Comparison of ENCODE assay signal across 15 mouse cellular contexts in the genomic region with DNA sequence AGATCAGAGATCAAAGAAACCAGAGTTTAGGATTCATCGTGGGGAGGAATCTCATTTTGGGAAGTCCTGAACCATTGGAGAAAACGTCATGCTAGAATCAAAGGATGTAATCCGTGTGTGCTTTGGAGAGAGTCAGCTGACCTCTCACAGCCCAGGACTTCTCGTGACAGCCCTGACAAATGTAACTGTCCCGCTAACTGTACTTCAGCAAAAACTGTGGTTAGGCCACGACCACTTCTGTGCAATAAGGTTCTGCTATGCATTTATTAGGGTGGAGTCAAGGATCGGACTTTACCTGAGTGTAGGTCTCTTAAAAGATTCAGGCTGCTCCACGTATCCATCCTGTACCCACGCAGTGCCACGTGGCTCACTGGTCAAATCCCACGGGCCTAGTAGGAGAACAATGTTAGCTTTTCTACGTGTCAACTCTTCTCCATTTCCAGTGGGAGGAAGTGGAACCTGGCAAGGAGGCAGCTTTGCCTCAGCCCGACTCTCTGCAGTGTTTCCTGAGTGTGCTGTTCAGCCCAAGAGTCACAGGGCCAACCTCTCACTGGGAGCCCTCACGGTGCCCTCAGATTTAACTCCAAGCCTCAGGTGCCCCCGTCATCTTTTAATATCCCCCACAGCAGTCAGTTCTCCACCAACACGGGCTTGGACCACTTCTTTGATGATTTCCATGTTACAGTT.
A peak's percentile ranks its signal among the peaks of the same experiment; 100 is the strongest.
DNase-seq lines count a peak whose midpoint lies in the region; ATAC-seq lines count a peak whose summit lies in the region.
"Had no signal": no experiment of that assay in that cellular context is flagged by ENCODE, and none has a peak within 500 bp of the region (broad histone marks: within the 10 kb centered on the region; RNA-seq: fewer than 3 reads in every experiment).

No protein-coding gene starts in this region.

- ATAC-seq in activated CD4-positive, CD25-positive, alpha-beta regulatory T cell, adult 4 months: peak; percentile 53
- ATAC-seq in inflammation-experienced regulatory T-cells, adult 6 months: peak; percentile 38
- ATAC-seq: forebrain, embryonic 14.5 days had no signal

- peak; percentile 46 for DNase-seq in CD4-positive, CD25-positive, alpha-beta regulatory T cell, adult 2 months (ENCODE audit: low read depth, low spot score)
- peak; percentile 21 for DNase-seq in naive thymus-derived CD4-positive, alpha-beta T cell, adult 2 months (ENCODE audit: low read depth)
- DNase-seq in heart, adult 18-20 months: no peak
- no peak for DNase-seq in right cerebral cortex, adult 2 months (ENCODE audit: low spot score in 2 of 2)
- DNase-seq: adrenal gland, postnatal 10 days; cerebellum, adult 18-20 months; cerebellum, postnatal 10 days; embryo, embryonic 11 days; gastrocnemius, adult 2 months; gastrocnemius, postnatal 25 days; heart, adult 11 months; heart, postnatal 14 days had no signal

Comparison
In these comparisons a context has a peak if more than half of its experiments do, and no peak if none do; other contexts are left out.
1. DNase-seq: peak in CD4-positive, CD25-positive, alpha-beta regulatory T cell, adult 2 months (single experiment) and naive thymus-derived CD4-positive, alpha-beta T cell, adult 2 months (single experiment); none in heart, adult 18-20 months (0 of 2) and right cerebral cortex, adult 2 months (0 of 2).